Mouse (Mus musculus): ENCODE results near the gene Lce1a1.
"Not testable (repeated sequence)": the region's sequence is repeated elsewhere in the genome, so short reads cannot be mapped to it uniquely, and the experiment has no call there.

Lce1a1 gene

DNA sequence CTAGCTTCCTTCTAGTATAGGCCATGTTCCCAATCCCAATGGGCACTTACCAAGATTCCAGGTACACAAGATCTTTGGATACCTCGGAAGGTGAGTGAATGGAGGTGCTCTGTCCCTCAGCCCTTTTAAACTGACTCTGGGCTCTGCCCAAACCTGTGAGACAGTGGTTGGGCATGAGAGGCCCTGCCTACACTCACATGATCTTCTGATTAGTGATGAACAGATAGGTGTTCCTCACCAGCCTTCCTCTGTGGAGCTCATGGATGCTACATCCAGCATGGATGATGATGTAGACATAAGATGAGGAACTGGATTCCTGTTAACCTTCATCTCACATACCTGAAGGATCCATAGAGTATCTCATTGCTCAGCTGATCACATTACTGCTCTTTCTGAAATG lies at the start of gene Lce1a1:
TSS of gene Lce1a1 (minus strand) at position 101 of the 400 bp plus-strand sequence.
- in situ Hi-C loops (cut with MboI; ENCODE audit: low sequenced_read_pairs), result no loop called here

DNA sequence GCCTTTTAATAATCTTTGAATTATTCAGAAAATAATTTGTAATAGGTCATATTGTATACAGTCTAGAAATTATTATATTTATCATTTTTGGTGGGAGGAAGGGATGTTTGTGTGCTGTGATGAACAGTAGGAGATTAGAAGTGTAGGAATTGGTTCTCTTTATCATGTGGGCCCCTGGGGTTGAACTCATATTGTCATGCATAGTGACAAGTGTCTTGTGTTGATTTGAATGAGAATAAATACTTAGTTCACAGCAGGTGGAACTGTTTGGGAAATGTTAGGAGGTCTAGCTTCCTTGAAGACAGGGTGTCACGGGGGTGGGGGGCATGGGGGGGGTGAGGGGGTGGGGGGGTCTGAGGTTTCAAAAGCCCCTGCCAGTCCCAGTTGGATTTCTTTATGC lies 46.5 kb upstream of the Lce1a1 start:
- in situ Hi-C loops (cut with MboI; ENCODE audit: low sequenced_read_pairs), result no loop called here

DNA sequence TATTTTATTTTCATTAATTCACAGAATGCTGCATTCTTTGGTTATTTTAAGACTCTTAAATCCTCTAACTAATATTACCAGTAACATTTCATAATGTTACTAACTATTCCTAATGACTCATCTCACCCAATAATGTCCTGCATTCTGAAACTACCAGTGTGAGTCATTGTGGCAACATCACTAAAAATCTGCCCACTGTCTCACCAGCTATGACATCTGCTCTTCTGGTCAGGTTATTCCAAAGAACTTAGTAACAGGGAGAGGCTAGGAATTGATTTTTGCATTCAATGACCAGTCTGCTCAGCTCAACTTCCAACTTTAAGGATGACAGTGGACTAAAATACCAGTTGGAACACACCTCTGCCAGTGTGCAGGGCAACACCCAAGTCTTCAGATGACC lies 43.6 kb upstream of the Lce1a1 start:
- in situ Hi-C loops (cut with MboI; ENCODE audit: low sequenced_read_pairs), result no loop called here

DNA sequence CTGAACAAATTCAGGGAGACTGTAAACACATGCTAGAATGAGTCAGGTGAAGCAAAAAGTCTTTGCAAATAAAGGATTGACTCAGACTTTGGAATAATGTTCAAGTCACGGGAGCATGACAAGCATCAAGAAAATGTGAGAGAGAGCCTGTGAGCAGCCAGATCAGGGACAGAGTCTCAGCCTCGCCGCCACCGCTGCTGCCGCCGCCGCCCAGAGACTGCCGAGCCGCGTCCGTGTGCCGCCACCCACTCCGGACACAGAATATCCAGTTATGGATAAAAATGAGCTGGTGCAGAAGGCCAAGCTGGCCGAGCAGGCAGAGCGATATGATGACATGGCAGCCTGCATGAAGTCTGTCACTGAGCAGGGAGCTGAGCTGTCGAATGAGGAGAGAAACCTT lies 41.0 kb upstream of the Lce1a1 start:
- in situ Hi-C loops (cut with MboI; ENCODE audit: low sequenced_read_pairs), result not testable (repeated sequence)

DNA sequence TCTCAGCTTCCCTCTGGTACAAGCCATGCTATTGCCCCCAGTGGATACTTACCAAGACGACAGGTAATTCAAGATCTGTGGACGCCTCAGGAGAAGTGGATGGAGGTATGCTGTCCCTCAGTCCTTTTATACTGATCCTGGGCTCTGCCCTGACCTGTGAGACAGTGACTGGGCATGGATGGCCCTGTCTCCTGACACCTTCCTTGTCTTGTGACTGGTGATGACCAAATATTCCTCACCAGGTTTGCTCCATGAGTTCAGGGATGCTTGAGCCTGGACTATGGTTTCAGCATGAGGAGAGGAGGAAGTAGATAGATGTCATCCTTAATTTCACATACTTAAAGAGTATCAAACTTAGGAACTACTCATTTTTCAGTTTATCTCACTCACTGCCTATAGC lies 39.0 kb upstream of the Lce1a1 start, which contains the start of gene Lce1d:
TSS of gene Lce1d (minus strand) at position 101 of the 400 bp plus-strand sequence.
- in situ Hi-C loops (cut with MboI; ENCODE audit: low sequenced_read_pairs), result no loop called here

DNA sequence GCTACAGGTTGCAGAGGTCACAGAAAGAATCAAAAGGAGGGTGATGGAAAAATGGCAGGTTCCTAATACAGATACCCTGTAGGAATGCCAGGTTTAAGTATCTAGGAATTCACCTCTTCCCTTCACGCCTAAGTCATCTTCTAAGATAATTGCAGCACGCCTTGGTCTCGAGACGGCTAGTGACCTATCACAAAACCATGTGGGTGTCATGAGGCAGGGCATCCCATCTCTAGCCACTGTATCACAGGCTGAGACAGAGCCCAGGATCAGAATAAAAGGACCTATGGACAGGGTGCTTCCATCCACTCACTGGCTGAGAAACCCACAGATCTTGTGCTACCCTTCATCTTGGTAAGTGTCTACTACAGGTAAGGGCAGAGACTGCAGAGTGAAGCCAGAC lies 30.8 kb upstream of the Lce1a1 start, which contains the start of gene Lce1c:
TSS of gene Lce1c (plus strand) at position 301 of the 400 bp plus-strand sequence.
- in situ Hi-C loops (cut with MboI; ENCODE audit: low sequenced_read_pairs), result no loop called here

DNA sequence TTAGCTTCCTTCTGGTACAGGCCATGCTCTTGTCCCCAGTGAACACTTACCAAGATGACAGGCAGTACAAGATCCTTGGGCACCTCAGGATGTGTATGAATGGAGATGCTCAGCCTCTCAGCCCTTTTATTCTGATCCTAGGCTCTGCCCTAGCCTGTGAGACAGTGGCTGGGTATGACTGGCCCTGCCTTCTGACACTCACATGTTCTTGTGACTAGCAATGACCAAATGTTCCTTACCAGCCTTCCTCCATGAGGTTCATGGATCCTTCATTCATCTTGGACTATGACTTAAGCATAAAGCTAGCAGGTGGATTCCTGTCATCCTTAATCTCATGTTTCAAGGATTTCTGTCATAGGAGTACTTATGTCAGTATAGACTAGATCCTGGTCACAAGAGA lies 22.1 kb upstream of the Lce1a1 start, which contains the start of gene Lce1a2:
TSS of gene Lce1a2 (minus strand) at position 101 of the 400 bp plus-strand sequence.
- in situ Hi-C loops (cut with MboI; ENCODE audit: low sequenced_read_pairs), result no loop called here

DNA sequence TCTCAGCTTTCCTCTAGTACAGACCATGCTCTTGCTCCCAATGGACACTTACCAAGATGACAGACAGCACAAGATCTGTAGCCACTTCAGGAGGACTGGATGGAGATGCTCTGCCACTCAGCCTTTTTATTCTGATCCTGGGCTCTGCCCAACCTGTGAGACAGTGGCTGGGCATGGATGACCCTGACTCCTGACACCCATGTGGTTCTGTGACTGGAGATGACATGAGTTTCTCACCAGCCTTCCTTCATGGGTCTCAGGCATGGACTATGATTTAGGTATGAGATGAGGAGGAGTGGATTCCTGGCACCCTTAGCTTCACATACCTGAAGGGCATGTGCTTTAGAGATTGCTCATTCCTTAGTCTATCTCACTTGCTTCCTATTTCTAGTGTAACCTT lies 8.7 kb upstream of the Lce1a1 start, which contains the start of gene Lce1b:
TSS of gene Lce1b (minus strand) at position 101 of the 400 bp plus-strand sequence.
- in situ Hi-C loops (cut with MboI; ENCODE audit: low sequenced_read_pairs), result no loop called here

DNA sequence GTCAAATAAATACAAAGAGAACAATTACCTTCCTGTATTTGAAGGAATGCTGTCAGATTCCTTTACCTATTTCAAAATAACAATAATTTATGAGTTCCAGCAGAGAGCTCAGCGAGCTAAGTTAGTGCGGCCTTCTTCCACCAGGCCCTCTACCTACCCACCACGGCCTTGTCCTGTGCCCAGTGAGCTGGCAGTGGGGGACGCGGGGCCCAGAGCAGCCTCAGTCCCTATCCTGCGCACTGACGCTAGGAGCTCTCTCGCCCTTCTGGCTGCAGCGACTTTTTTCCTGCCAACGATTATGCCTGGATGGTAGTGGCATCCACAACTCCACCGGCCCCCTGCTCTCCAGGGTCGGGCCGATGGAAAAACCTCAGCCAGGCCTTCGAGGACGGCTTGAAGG lies 8.3 kb downstream of the Lce1a1 start:
- in situ Hi-C loops (cut with MboI; ENCODE audit: low sequenced_read_pairs), result no loop called here

DNA sequence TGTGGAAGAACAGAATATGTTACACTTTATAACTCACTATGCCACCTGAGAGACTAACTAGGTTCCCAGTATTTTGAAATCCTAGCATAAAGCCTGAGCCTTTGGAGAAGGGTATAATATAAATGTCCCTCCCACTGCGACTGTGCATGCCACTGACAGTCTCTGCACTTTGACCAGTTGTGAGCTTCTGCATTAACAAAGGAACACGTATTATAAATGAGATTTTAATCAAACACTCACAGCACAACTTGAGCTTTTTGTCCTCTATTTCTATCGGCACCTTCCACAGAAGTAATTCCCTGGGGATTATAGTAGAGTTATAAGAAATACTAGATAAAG lies 9.5 kb downstream of the Lce1a1 start:
- in situ Hi-C loops (cut with MboI; ENCODE audit: low sequenced_read_pairs), result no loop called here

DNA sequence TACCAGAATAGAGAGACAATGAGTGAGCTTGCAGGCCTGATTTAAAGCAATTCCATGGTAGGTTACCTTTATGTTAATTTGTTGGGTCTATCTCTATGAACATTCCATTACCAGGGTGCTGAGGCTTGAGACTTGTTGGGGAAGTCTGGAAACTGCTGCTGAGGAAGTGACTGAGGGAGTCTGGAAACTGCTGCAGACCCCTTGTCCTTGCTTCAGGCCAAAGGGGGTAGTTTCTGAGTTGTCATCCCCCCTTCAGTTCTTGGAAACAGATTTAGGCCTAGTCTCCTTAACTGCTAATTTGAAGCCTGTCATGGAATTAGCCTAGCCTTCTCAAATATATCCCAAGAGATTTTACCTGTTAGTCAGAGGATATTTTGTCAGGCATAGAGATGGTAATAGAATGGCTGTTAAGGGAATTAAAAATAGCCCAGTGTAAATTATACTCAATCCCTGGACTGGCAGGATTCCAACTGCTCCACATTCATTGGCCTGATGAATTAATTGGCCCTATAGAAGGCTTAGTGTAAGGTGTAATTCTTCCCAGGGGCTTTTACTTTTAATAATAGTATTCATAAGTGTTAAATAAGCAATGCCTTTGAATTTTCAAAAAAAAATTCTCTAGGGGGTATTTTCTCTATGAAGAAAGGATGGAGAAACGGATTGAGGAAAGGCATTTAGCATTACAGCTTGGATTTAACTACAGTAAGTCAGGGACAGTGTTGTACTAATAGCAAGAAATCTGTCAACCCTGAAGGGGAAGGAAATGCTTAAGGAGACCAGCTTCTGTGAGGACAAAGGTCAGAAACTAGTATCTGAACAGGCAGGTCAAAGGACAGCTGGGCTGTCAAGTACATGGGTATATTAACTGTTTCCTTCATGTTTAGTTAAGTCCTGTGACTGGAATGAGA lies 10.1 kb downstream of the Lce1a1 start:
- in situ Hi-C loops (cut with MboI; ENCODE audit: low sequenced_read_pairs), result no loop called here

DNA sequence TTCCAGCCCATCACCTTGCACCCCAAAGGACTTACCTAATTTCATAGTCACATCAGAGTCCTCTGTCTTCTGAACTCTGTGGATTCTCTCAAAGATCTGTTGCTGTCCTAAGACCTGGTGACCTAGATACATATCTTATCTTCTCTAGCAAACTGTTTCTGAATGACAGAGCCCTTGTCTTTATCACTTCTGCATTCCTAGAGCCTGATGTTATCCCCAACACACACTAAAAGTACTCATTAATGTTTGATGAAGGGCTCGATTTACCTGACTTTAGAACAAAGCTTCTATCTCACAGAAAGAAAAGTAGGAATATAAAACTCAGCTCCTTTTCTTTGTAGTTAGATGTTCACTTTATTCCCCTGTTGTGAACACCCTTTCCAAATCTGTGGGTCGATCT lies 26.5 kb downstream of the Lce1a1 start, which contains the start of gene Lce6a:
TSS of gene Lce6a (minus strand) at position 101 of the 400 bp plus-strand sequence.
- in situ Hi-C loops (cut with MboI; ENCODE audit: low sequenced_read_pairs), result no loop called here

DNA sequence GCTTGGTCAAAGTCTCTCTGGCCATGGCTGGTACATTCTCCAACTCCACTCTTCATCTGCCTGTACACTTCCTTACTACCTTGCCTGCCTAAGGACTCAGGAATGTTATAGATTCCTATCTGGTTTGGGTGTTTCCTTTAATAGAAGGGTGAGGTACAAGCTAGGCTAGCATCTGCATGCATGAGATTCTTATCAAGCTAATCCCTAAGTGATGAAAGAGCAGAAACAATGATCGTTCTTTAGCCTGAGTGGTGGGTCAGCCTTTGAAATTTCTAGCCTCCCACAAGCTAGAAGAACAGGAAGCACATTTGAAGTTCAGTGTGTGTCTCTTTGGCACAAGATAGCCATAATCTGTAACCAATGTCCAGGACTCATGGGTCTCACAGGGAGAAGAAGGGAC lies 38.3 kb downstream of the Lce1a1 start:
- in situ Hi-C loops (cut with MboI; ENCODE audit: low sequenced_read_pairs), result no loop called here

DNA sequence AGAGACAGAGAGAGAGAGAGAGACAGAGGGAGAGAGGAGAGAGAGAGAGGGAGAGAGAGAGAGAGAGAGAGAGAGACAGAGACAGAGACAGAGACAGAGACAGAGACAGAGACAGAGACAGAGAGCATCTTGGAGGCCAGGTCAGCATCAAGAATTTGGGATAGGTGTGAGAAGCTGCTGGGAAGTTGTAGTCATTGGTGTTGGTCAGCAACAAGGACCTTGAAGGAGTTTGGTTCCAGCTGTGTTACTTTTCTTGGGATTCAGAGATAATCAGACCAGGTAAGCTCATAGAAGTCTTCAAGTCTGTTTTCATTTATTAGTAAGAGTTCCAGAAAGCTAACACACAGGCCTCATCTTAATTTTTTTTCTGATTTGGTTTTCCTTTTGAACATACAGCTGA lies 40.7 kb downstream of the Lce1a1 start, which contains the start of gene 2210017I01Rik:
TSS of gene 2210017I01Rik (minus strand) at position 101 of the 400 bp plus-strand sequence.
- in situ Hi-C loops (cut with MboI; ENCODE audit: low sequenced_read_pairs), result no loop called here

DNA sequence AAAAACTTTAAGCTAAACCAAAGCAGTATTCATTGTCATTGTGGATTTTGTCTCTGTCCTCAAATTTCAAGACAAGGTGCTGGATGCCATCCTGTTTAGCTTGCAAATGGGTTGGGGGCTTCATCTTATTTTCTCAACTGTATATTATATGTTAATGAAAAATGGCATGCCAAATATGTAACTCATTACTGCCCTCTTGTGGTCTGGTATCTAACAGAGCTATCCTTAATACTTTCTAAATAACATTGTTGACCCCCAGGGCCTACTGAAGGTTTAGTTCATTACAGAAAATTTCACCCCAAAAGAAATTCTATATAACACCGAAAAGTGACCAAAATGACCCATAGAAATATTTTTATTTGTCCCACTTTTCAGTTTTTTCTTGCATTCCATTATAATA lies 45.9 kb downstream of the Lce1a1 start:
- in situ Hi-C loops (cut with MboI; ENCODE audit: low sequenced_read_pairs), result no loop called here

DNA sequence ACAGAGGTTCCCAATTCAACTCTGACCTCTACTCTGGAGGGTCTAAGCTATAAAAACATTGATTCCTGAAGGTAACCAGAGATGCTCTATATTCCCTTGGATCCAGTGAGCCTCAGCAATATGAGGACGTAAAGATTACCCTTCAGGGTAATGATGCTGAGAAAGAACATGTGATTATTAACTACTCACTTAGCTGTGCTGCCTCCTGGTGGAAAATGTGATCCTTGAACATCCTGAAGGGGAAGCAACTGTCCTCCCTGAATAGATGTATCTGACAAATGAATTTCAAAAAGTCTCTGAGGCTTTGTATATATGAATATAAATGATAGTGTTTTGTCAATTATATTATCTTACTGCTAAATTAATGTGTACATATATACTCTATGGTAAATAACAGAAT lies 47.7 kb downstream of the Lce1a1 start:
- in situ Hi-C loops (cut with MboI; ENCODE audit: low sequenced_read_pairs), result no loop called here

DNA sequence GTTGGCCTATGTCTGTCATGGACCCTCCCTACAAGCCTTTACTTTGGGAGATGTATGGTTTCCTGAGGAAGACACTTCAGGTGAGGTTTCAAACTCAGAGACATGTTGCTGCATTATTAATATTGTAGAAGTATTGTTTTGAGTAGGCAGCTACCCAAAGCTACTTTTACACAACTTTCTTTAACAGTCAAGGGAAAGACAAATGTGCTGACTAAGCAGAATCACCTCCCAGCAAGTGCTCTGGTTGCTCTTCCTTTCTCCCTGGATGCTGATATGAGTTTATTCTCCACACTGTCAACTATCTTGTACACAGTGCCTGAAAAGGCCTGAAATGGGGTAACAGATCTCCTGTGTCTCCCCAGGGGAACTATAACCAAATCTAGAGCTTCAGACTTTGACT lies 48.1 kb downstream of the Lce1a1 start:
- in situ Hi-C loops (cut with MboI; ENCODE audit: low sequenced_read_pairs), result no loop called here

DNA sequence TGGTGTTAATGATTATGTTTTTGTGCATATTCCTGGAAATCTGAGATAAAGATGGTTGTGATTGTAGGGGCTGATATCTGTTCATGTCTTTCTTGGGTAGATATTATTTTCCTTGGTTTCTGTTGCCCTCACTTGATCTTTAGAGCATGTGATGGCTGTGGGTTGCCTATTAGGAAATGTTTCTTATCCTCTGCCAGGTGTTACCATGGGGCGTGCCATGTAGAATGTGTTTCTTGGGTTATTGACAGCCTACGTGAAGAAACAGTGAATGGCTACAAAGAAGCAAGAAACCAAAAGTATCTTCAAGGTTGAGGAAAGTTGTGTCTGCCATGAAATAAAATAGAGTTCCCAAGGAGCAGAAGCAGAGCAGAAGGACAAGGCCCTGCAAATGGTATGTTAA lies 49.7 kb downstream of the Lce1a1 start:
- in situ Hi-C loops (cut with MboI; ENCODE audit: low sequenced_read_pairs), result no loop called here

Measured in CH12F3 (cell line).